Mouse (Mus musculus): Measurements from ENCODE around the gene Eif3a. TPM values are rescaled to one million over a fixed set of nuclear protein-coding genes. Genes with fewer than 3 reads are reported as not detected.

Eif3a gene
- 166 and 178 TPM in 2 replicates for total RNA-seq (2021)
- long read RNA-seq, experiment 1, full-length matches to known transcripts = 48 of 64 reads
- long read RNA-seq, experiment 1, partial matches to known transcripts = 9 of 64 reads
- long read RNA-seq, experiment 1, other reads (novel, unspliced or antisense) = 7 of 64 reads
- long read RNA-seq, experiment 2, full-length matches to known transcripts = 44 of 66 reads
- long read RNA-seq, experiment 2, partial matches to known transcripts = 16 of 66 reads
- long read RNA-seq, experiment 2, other reads (novel, unspliced or antisense) = 6 of 66 reads

- peak; percentile 97 for DNase-seq
Measured at GRCm38 (mm10) chr19:60790551-60791161, at the start of gene Eif3a. Eif3a (minus strand) TSS chr19:60790658.

GRCm38 (mm10) chr19:60837747-60838146 is 47.3 kb upstream of the Eif3a start:
- DNase-seq = peak; percentile 93

GRCm38 (mm10) chr19:60818677-60819076 is 28.2 kb upstream of the Eif3a start:
- no peak for DNase-seq

- DNase-seq = no peak
Measured at GRCm38 (mm10) chr19:60813133-60813532, 22.7 kb upstream of the Eif3a start.

GRCm38 (mm10) chr19:60812036-60812389 is 21.6 kb upstream of the Eif3a start:
- no peak for DNase-seq

- DNase-seq = peak; percentile 96
Measured at GRCm38 (mm10) chr19:60811098-60812035, 20.9 kb upstream of the Eif3a start, which contains the start of gene Fam45a. Fam45a (plus strand) TSS chr19:60811585.

GRCm38 (mm10) chr19:60809927-60810326 is 19.5 kb upstream of the Eif3a start:
- DNase-seq = no peak

GRCm38 (mm10) chr19:60804903-60805302 is 14.4 kb upstream of the Eif3a start:
- DNase-seq = no peak

GRCm38 (mm10) chr19:60799867-60800569 is 9.6 kb upstream of the Eif3a start:
- DNase-seq = no peak

GRCm38 (mm10) chr19:60797415-60797814 is 7.0 kb upstream of the Eif3a start:
- DNase-seq = no peak

GRCm38 (mm10) chr19:60795244-60795643 is 4.8 kb upstream of the Eif3a start:
- DNase-seq = peak; percentile 69

GRCm38 (mm10) chr19:60793170-60793707 is 2.8 kb upstream of the Eif3a start:
- DNase-seq = no peak

GRCm38 (mm10) chr19:60791164-60791563 is 706 bp upstream of the Eif3a start:
- peak; percentile 7 for DNase-seq

- peak; percentile 82 for DNase-seq
Measured at GRCm38 (mm10) chr19:60789919-60790506, 445 bp downstream of the Eif3a start.

GRCm38 (mm10) chr19:60789452-60789851 is 1.0 kb downstream of the Eif3a start:
- no peak for DNase-seq

- DNase-seq = no peak
Measured at GRCm38 (mm10) chr19:60788214-60788960, 2.1 kb downstream of the Eif3a start.

GRCm38 (mm10) chr19:60787465-60788150 is 2.9 kb downstream of the Eif3a start:
- no peak for DNase-seq

GRCm38 (mm10) chr19:60784712-60785111 is 5.7 kb downstream of the Eif3a start:
- no peak for DNase-seq

- no peak for DNase-seq
Measured at GRCm38 (mm10) chr19:60782034-60782433, 8.4 kb downstream of the Eif3a start.

- DNase-seq = peak; percentile 44
Measured at GRCm38 (mm10) chr19:60773366-60773765, 17.1 kb downstream of the Eif3a start.
